Mouse (Mus musculus) cerebellum, postnatal 10 days (tissue): ENCODE measurements at regions not wholly inside any gene's neighbourhood (a gene's known extent, or its start where the extent isn't known, plus 50 kb on each side); places are given as distances from the start of the nearest gene placed in this dataset.

Experiments used
- DNase-seq, 2 experiments: peaks; one replicate each; pipeline ENCODE4 v3.0.0; 2021; ENCODE audit warnings: mixed read lengths in 2 of 2

DNA sequence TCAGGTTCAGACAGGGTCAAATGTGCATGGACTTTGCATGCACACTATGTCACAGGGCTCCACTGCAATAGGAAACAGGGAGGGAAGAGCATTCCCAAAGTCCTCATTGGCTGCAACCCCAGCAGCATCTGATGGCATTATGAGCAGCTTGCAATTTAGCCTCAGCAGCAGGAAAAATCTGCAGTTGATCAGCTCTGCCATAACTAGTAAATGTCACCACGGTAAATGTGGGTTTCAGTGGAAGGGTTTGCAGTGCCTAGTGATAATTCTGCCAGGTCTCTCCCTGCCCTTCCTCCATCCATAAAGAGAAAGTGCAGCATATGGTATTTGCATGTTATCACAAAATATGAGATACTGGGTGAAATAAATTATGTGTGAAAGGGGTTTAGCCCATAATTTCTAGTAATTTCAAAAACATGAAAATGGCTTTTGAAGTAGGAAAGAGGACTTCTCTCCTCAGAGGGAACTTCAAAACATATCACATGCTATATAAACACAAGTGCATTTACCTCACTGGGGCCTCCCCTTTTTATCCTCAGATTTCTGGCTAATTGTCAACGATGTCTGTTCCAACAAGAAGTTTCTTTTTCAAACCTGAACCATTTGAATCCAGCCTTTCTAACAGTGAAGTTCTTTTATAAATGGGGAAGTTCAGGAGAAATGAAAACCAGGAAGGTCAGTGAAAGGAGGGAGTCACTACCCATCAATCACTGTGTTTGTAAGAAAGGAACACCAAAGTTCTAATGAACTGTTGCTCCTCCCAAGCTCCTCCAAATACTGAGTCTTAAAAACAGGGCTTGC, 303.5 kb downstream of the Meis1 start:
- peak; percentile 63 to 66 for DNase-seq

DNA sequence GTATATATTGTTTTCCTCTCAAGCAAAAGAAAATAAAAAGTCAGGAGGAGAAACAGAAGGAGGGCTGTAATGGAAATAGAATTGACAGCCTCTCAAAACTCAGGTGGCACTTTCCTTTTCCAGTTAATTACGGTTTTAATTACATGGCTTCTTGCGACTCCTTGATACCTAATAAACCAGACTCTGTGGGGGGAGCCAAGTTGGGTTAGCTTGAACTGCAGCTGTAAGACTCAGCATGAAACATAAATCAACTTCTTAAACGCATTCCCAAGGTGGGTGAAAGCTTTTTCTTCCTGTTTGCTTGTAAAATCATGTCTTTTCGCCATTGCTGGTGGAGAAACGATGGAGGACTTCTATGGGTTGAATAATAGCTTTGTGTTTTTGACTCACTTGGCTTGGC, 304.4 kb downstream of the Meis1 start:
- no peak for DNase-seq

DNA sequence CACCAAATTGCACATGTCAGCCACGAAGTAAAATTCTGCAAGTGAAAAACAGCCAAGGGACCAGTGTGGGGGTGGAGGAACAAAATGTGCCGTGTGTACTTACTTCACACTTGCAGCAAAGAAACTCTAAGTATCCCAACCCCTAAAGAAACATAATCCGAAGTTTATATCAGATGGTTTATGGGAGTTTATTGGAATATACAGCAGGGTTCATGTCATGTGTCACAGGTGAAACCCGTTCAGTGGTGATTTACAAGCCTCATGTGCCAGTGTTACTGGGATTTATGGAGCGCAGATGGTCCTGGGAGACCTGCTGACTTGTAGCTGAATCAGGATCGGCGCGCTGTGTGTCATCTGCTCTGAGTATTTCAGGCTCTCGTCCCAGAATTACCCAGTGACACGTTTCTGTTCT, 306.1 kb downstream of the Meis1 start:
- peak; percentile 79 to 87 for DNase-seq

DNA sequence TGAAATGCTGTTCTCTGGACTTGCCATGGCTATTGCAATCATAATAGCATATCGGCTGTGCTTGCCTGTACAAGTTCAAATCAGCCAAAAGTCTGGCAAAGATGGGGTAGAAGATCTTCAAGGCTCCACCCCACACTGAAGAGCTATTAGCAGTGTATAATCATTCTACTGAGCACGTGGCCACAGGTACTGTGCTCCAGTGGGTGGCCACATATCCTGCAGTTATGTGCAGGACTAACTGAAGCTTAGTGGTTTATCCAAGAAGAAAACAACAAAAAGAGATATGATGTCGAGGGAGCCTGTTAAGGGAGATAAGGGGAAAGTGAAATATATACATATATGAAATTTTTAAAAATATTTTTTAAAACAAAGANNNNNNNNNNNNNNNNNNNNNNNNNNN, 309.2 kb downstream of the Meis1 start:
- DNase-seq, result no peak

DNA sequence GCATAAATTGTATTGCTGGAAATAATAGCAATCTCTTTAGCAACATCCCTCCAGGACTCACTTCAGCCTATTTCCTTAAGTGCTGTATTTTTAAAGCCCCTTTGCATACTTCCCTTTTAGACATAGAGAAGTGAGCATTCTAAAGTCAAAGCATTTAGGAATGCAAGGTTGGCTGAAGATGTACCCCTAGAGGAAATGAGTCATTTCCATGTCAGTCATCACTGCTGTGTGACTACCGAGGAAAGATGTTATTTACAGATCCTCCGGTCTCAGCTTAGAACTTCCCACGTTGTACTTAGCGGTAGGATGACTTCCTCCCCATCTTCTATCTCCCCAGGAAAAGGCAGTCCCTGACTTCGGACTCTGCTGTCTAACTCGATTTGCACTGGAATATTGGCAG, 337.2 kb downstream of the Meis1 start:
- DNase-seq, result no peak

DNA sequence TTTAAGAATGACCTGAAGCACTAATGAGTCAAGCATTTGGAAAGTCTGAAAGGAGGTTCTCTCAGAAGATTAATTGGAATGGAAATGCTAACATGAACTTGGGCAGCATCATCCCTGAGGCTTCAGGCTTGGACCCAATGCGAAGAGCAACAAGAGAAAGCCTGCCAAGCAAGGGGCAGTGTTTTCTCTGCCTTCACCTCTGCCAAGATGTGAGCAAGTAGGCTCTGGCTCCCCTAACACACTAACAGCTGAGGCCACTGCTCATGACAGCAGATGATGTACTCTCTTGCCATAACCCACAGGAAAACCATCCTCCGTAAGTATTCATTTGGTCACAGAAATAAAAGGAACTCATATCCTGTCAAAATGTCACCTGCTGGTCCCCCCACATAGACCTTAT, 341.9 kb downstream of the Meis1 start:
- peak; percentile 72 to 77 for DNase-seq

DNA sequence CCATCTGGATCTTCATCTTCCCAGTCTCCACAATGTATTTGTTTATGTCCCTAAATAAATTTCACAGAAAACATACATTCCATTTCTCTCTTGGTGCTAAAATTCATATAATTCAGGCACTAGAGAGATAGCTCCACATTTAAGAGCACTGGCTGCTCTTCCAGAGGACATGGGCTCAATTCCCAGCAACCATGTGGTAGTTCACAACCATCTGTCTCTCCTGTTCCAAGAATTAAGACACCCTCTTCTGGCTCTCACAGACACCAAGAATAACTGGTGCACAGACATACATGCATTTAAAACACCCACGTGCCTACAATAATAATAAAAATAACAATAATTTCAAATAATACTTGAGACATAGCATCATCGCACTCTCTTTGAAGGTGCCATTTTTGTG, 347.8 kb downstream of the Meis1 start:
- peak; percentile 32 to 34 for DNase-seq

DNA sequence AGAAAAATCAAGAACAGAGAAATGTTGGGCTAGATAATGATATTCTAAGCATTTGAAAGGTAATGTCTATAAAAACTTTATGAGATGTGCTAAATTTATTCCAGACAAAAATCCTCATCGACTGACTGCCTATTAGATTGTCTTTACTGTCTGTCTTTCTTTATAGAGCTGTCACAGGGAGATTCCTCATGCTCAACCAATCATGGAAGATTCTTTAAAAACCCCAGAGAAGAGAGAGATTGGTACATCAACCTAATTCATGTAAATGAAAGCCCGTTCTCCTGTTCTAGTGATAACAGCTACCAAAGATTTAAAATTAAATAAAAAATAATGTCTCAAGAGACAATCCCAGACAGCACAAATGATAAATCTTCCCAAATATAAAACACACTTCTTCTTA, 349.5 kb downstream of the Meis1 start:
- DNase-seq, result no peak

DNA sequence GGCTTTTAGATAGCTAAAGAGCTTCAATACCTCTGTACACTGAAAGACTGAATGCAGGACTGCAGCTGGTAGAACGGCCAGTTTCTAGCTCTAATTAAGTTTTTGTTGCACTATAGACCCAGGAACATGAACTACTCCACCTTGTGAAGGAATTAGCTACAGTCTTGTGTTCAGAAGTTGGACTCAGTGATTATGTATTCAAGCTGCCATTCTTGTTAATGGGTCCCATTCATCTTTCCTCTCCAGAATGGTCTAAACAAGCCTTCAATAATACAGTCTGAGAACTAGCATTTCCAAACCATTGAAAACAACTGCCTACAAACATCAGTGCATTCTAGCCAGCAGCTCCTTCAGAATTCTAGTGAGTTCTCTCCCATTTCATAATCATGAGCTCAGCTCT, 362.4 kb downstream of the Meis1 start:
- DNase-seq, result no peak

DNA sequence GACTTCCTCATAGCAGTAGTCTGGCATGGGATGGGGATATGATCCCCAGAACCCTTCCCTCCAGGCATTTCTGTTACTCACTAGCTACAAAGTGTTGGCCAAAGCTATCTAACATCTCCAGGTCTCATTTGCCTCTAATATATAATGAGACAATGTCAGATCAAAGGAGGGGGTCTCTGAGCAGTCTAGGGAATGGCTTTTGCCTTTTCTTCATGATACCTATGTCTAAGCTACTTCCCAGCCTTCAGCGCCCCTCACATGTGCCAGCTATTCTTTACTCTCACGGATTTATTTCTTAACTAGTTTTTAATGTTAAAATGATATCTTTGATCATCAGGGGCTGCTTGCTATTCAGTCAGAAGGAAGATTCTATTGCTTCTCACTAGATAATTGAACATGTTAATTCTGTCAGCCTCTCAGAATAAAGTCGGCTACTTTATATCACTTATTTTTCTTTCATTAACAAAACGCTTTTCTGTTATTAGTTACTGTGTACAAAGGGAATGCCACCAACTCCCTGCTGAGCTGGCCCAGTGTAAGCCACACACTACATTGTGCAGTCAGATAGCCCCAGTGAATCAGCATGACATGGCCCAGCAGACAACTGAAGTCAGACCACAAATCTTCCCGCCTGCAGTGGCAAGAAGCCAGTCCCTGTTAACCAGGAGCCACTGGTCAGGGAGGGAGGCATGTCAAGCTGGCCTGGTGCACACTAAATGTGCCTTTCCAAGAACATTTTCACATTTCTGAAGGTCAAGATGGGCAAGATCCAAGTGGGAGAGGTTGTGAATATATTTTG, 386.6 kb downstream of the Meis1 start:
- peak; percentile 77 to 85 for DNase-seq

DNA sequence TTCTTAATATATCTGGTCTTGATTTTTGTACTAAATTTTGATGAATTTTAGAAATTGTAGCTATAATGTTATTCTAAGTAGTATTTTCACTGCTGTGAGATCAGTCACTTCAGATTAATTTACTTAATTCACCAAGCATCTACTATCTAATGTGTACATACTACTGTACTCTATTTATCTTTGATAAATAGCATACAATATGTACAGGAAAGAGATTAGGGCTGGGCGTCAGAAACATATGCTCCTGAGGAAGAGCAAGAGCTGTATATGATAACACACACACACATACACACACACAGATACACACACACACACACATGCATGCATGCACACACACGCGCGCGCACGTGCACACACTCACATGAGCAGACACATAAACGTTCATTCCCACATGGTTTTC, 387.2 kb downstream of the Meis1 start:
- DNase-seq, result no peak

DNA sequence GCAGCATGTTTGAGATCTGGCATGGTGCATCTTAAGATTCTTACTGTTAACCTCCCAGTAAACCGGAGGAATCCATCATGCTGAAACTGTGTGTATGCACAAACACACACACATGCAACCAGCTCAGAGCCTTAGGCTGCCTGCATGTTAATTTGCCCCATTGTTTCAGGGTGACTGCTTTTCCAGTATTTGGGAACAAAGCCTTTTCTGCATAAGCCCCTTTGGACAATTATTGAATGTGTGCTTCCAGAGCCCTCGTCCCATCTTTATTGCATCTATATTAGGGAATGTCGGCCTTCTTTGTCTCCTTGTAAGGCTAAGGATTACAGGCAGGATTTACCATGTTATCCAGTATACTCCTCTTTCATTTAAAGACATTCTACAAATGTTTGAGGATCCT, 397.0 kb downstream of the Meis1 start:
- no peak for DNase-seq

DNA sequence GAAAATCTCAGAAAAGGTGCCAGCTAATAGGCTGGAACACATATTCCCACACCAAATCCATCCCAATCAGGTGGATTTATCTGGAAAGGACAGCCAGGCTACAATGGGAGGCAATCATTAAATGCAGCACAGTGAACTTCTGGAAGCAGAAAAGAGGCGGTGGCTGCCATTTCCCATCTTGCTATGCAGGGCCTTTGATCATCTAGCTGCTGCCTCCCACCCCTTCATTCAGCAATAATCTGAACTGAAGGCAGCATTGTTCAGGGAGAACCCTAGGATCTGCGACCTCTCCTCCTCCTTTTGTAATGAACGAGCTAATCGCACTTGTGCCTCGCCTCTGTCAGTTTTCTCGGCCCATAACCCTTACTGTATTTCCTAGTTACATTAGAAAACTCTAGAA, 413.9 kb downstream of the Meis1 start:
- DNase-seq, result no peak

DNA sequence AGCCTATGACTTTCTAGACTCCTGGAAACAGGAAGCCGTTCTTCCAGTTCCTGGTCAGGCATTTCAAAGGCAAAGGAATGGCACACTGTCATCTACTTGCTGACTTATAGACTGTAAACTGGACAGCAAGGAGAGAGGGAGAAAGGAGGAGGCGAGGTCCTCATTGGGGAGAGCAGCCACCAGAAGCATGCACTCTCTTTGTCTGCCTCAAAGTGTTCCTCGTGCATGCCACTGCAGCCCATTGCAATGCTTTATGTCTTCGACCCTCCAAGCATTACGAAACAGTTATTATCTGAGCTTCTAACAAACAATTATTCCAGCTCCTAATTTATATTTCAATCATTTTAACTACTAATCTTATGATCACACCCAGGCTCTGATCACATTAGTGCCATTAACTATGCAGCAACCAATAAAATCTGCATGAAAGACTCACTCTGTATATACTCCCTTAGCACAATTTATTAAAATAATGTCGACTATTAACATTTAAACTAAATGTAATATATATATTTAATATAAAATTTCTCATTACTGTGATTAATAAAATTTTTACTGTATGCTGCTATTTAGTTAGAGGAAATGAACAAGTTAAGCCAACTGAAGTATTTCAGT, 417.1 kb downstream of the Meis1 start:
- no peak for DNase-seq

DNA sequence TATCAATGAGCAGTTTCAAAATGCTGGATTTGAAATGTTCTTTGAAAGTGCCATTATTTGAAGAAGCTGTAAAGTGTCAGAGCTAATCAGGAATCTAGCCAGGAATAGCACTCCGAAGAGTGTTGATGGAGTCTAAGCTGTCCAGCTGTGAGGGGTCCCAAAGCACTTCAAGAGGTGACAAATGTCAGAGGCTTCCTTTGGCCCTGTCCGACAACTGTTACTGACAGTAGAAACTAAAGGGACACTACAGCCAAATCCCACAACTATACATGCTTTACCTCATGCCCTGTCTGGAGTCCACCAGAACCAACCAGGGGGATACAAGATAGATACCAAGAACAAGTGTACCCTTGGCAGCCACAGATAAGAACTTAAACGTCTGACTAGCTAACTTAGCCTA, 420.4 kb downstream of the Meis1 start:
- DNase-seq, result no peak

DNA sequence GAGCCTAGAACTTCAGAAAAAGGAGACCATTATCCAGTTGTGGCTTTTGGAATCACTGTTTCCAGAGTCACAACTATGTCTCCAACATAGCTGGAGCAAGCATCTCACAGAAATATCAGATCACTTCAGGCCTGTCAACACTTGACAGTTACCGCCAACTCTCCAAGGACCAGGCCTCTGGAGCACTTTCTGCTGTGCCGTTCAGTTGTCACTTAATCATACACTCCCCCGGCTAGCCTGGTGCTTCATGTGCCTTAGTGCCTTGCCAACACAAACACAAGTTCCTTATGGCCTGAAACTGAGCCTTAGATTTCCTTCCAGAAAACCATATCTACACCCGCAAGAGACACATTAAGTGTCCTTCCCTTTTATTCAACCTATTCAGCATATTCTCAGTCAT, 421.8 kb downstream of the Meis1 start:
- no peak for DNase-seq

DNA sequence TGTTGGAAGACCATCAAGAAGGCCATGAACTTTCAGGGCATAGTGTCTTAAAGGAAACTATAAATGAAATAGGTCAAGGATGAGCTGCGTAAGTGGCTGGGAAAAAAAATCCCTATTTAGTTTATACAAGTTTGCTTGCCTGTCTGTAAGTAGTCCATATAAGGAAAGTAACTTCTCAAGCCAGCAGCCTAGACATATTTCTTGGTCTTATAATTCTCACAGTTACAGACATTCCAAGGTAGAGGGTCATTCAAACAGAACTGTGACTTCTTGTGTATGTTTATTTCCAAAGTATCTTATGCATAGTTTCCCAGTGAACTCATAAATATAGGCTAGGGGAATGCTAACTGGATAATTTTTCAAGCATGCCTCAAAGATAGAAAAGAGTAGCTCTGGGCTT, 428.3 kb downstream of the Meis1 start:
- no peak for DNase-seq

DNA sequence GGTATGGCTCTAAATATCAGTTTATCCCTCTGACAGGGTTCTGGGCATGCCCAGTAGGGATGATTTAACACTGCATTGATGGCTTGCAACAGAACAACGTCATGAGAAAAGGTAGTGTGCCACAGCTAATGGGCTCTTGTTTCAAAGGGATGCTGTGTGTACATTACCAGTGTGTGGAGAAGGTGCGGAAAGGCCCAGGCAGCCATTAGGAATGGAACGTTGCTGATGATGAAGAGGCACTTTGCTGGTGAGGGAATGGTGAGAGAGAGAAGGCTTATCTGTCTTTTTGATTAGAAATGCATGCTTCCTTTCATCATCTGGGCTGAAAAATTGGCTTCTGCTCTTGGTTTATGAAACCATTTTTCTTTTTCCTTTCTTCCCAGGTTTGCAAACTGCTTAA, 432.3 kb downstream of the Meis1 start:
- DNase-seq, result no peak

DNA sequence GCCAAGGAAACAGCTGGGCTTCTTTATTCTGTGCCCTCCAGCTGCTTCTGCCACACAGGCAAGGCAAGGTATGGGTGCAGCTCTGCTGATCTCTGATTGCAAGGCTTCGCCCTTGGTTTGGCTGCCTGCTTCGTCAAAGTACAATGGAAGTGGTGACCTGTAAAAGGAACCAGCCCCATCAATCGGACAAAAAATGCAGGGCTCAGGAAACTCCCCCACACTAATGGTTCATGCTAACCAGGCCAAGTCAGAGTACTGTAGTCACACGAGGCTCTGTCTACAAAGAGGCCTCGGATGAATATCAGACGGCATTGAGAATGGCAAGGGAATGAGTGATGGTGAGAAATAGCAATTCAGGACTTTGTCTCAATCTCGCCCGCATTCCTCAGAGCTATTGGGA, 433.8 kb downstream of the Meis1 start:
- no peak for DNase-seq

DNA sequence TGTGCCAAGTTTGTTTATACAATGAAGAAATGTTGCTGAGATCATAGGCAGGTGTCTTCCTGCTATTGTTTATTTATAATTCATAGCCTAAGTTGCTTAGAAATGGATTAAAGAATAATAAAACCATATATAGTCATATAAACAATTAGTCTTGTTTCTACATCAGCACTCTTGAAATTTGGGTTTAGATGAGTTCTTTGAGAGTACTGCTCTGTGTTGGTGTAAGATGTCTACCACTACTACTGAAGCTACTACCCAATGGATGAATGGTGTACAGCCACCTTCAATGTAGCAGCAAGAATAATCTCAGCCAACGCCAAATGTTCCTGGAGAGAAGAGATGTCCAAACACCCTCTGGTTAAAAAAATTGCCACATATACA, 436.0 kb downstream of the Meis1 start:
- peak in 1 of 2 experiments; percentile 17 for DNase-seq

DNA sequence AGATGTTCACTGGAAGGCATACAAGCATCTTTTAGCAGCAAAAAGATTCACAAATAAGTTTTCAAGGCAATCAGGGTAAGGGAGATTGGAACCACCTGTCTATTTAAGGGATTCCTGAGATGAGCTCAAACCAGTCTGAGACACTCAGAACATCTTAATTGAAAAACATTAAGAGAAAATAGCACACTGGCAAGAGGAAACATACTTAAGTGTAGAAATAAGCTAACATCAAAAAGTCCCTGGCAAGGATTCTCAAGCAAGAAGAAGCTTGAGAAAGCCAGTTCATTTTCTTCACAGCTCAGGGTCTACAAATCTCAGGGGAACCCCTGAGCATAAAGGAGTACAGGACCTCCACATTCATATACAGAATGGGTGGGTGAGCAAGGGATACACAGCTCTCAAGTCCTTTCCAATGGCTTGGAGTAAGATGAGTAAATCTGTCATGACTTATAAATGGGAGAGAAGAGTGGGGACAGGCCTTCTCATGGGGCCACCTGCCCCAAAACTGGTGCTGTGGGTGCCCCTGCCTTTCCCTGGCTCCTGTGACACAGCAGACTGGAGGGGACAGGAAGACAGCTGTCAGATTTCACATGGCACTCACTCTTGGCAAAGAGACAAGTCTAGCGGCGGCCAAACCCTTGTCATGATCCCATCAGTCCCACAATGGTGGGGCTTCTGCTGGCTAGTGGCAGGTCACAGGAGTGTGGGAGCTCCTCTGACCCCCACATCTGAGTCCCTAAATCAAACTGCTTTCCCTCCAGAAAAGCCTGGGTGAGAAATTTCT, 436.6 kb downstream of the Meis1 start:
- DNase-seq, result peak; percentile 95

DNA sequence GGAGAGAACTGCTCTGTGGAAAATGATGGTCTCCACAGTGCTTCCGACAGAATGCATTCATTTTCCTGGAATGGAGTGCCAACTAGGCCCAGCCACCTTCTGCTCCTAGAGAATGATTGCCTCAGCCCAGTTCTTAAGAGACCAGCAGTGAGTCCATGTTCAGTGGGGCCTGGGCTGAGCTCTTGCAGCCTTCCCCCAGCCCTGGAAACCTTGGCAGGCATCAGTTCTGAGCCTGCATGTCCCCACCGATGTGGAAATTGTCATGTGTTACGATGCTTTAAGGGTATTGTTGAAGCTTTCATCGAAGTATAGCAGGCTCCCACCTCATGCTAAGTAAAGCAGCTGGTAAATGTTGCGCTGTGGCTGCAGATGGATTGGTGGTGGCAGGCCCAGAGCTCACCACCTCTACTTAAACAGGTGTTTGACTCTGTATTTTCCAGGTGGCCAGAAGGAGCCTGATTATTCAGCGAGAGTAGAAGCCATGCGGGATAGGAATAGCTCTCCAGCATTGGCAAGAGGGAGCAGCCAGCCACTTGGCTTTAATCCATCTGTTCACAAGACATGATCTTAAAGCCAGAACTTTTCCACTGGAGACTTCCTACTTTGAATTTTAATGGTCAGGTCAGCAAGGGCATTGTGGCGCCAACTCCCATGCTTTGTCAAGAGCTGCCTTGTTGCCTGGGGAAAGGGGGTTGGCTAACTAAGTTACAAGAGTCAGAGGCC, 437.5 kb downstream of the Meis1 start:
- DNase-seq, result peak; percentile 89 to 90
